Comparison of ENCODE assay signal across 19 mouse cellular contexts in the genomic region with DNA sequence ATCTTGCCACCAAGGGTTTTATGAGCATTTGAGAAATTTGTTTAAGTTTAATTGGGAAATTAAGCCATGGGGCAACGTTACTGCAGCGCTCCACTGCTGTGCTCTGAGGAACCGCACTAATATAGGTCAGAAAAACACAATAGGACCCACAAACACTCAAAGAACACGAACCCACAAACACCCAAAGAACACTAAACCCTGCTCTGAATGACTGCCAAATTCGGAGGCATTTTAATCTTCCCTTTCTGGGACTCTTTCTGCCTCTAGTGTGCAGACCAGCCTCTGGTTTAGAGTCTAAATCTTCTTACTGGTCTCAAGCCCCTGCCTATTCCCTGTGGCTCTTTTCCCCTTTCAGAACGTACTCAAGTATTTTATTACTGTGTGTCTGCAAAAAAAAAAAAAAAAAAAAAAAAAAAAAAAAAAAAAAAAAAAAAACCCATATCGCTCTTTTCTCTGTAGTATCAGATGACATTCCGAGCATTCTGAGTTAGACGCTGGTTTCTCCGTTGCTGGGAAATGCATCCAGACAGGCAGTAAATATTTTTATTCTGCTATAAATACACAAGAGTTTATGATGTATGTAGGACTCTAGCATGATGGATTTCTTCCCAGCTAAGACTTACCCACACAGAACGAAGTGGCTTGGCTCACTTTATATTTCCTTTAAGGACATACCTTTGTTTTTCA.
DNase-seq lines count a peak whose midpoint lies in the region; ATAC-seq and TF ChIP-seq lines count a peak whose summit lies in the region.
"Had no signal": no experiment of that assay in that cellular context is flagged by ENCODE, and none has a peak within 500 bp of the region (broad histone marks: within the 10 kb centered on the region; RNA-seq: fewer than 3 reads in every experiment).

No protein-coding gene starts in this region.

- 49% methylated on average over 11 of the region's 11 CpGs for WGBS in midbrain, embryonic 10.5 days
- 22% methylated on average over 11 of the region's 11 CpGs for WGBS in midbrain, postnatal 0 days
- 16% methylated on average over 11 of the region's 11 CpGs for WGBS in forebrain, postnatal 0 days
- 21% methylated on average over 11 of the region's 11 CpGs for WGBS in midbrain, embryonic 16.5 days

- peaks cover 42% of the 10 kb centered on the region for H3K4me1 ChIP-seq in midbrain, embryonic 10.5 days
- no peaks in the 10 kb centered on the region; the same call in 1 of the 2 replicates for H3K4me1 ChIP-seq in midbrain, postnatal 0 days (ENCODE audit: insufficient read depth, low read length)
- no peaks in the 10 kb centered on the region for H3K4me1 ChIP-seq in forebrain, postnatal 0 days (ENCODE audit: insufficient read depth)
- H3K4me1 ChIP-seq in midbrain, embryonic 16.5 days (ENCODE audit: control insufficient read depth, insufficient read depth, low read length) = peaks cover 9% of the 10 kb centered on the region

- no peak for DNase-seq in frontal cortex, postnatal 10 days (ENCODE audit: low spot score in 2 of 2)
- peak; percentile 13 for DNase-seq in midbrain, embryonic 10.5 days (ENCODE audit: low spot score)
- no peak for DNase-seq in midbrain, postnatal 0 days (ENCODE audit: low spot score)
- DNase-seq in forebrain, postnatal 0 days = peak; percentile 40
- DNase-seq in right cerebral cortex, postnatal 36 days (ENCODE audit: low spot score in 2 of 2) = no peak
- no peak for DNase-seq in gastrocnemius, adult 18-20 months (ENCODE audit: low spot score)
- DNase-seq: adrenal gland, postnatal 10 days; cerebellum, adult 11-12 months; cerebellum, postnatal 25 days; heart, adult 11 months; heart, postnatal 4 days; kidney, adult 11 months; kidney, postnatal 10 days; lung, adult 18-20 months; lung, postnatal 4 days; spleen, adult 18-20 months; thymus, adult 2 months had no signal

- H3K4me2 ChIP-seq in midbrain, postnatal 0 days (ENCODE audit: low read depth, low read length, poor library complexity, severe bottlenecking) = no peak overlapping the region
- H3K4me2 ChIP-seq in forebrain, postnatal 0 days (ENCODE audit: low read depth) = no peak overlapping the region
- peak overlapping the region; percentile 36 for H3K4me2 ChIP-seq in midbrain, embryonic 16.5 days (ENCODE audit: low read length)

- H3K36me3 ChIP-seq in midbrain, embryonic 10.5 days = no peaks in the 10 kb centered on the region
- H3K36me3 ChIP-seq in midbrain, postnatal 0 days (ENCODE audit: insufficient read depth, low read length) = no peaks in the 10 kb centered on the region
- H3K36me3 ChIP-seq in forebrain, postnatal 0 days (ENCODE audit: insufficient read depth) = no peaks in the 10 kb centered on the region
- no peaks in the 10 kb centered on the region for H3K36me3 ChIP-seq in midbrain, embryonic 16.5 days (ENCODE audit: control insufficient read depth, insufficient read depth, low read length)

- H3K4me3 ChIP-seq in midbrain, embryonic 10.5 days = no peak overlapping the region
- no peak overlapping the region for H3K4me3 ChIP-seq in midbrain, postnatal 0 days (ENCODE audit: low read depth, low read length)
- no peak overlapping the region for H3K4me3 ChIP-seq in forebrain, postnatal 0 days (ENCODE audit: low read depth, low read length)
- no peak overlapping the region for H3K4me3 ChIP-seq in midbrain, embryonic 16.5 days (ENCODE audit: low read depth, low read length)

- no peaks in the 10 kb centered on the region for H3K9me3 ChIP-seq in midbrain, embryonic 10.5 days (replicated peaks)
- no peaks in the 10 kb centered on the region for H3K9me3 ChIP-seq in midbrain, postnatal 0 days (ENCODE audit: low read length)
- no peaks in the 10 kb centered on the region for H3K9me3 ChIP-seq in forebrain, postnatal 0 days (ENCODE audit: low read length)
- H3K9me3 ChIP-seq in midbrain, embryonic 16.5 days (replicated peaks; ENCODE audit: control insufficient read depth, low read length, poor library complexity, severe bottlenecking) = no peaks in the 10 kb centered on the region

- 0 out of 2 replicates have a peak, but pooled peaks have one; percentile 8 for ATAC-seq in frontal cortex, adult (ENCODE audit: low TSS enrichment)
- ATAC-seq in midbrain, postnatal 0 days (ENCODE audit: low FRiP score) = no peak
- no peak for ATAC-seq in forebrain, postnatal 0 days
- peak; percentile 27; the same call in 1 of the 2 replicates for ATAC-seq in midbrain, embryonic 16.5 days

- peaks cover 30% of the 10 kb centered on the region for H3K27me3 ChIP-seq in midbrain, embryonic 10.5 days (ENCODE audit: low read depth, poor library complexity, severe bottlenecking)
- no peaks in the 10 kb centered on the region for H3K27me3 ChIP-seq in midbrain, postnatal 0 days (ENCODE audit: insufficient read depth, low read length)
- peaks cover 5% of the 10 kb centered on the region; the same call in 1 of the 2 replicates for H3K27me3 ChIP-seq in forebrain, postnatal 0 days (ENCODE audit: insufficient read depth, low read length)
- no peaks in the 10 kb centered on the region for H3K27me3 ChIP-seq in midbrain, embryonic 16.5 days (ENCODE audit: control insufficient read depth, insufficient read depth, low read depth, low read length)

- H3K27ac ChIP-seq in midbrain, embryonic 10.5 days (replicated peaks) = no peak overlapping the region
- H3K27ac ChIP-seq in midbrain, postnatal 0 days (ENCODE audit: low read depth, low read length) = no peak overlapping the region
- no peak overlapping the region for H3K27ac ChIP-seq in forebrain, postnatal 0 days (ENCODE audit: low read depth, low read length)
- no peak overlapping the region for H3K27ac ChIP-seq in midbrain, embryonic 16.5 days (ENCODE audit: low read length)

- no peak for TF ChIP-seq CTCF in midbrain, postnatal 0 days (IDR thresholded peaks at IDR 0.05)
- no peak for TF ChIP-seq CTCF in forebrain, postnatal 0 days (IDR thresholded peaks at IDR 0.05; ENCODE audit: low read depth)

- no peak overlapping the region for H3K9ac ChIP-seq in midbrain, postnatal 0 days (replicated peaks; ENCODE audit: low read length, poor library complexity, severe bottlenecking)
- H3K9ac ChIP-seq in forebrain, postnatal 0 days = no peak overlapping the region
- H3K9ac ChIP-seq in midbrain, embryonic 16.5 days (ENCODE audit: low read depth, low read length) = no peak overlapping the region

Comparison
In these comparisons a context has a peak if more than half of its experiments do, and no peak if none do; other contexts are left out.
1. ATAC-seq: peak in frontal cortex, adult (single experiment) and midbrain, embryonic 16.5 days (single experiment); none in midbrain, postnatal 0 days (single experiment) and forebrain, postnatal 0 days (single experiment).
2. DNase-seq: peak in midbrain, embryonic 10.5 days (single experiment) and forebrain, postnatal 0 days (single experiment); none in frontal cortex, postnatal 10 days (0 of 2), midbrain, postnatal 0 days (single experiment), right cerebral cortex, postnatal 36 days (0 of 2) and gastrocnemius, adult 18-20 months (single experiment).